Mouse (Mus musculus) ES-Bruce4 (cell line): Measurements from ENCODE around the gene Ift122.

ENCODE experiments used
- CTCF ChIP-seq: IDR thresholded peaks from one replicate; pipeline ENCODE4 v1.8.1; 2011; ENCODE audit warnings: low read depth, low read length
- POLR2A ChIP-seq: IDR thresholded peaks from one replicate; pipeline ENCODE4 v1.8.1; 2011; ENCODE audit warnings: low read length; ENCODE audit not compliant: insufficient read depth

DNA sequence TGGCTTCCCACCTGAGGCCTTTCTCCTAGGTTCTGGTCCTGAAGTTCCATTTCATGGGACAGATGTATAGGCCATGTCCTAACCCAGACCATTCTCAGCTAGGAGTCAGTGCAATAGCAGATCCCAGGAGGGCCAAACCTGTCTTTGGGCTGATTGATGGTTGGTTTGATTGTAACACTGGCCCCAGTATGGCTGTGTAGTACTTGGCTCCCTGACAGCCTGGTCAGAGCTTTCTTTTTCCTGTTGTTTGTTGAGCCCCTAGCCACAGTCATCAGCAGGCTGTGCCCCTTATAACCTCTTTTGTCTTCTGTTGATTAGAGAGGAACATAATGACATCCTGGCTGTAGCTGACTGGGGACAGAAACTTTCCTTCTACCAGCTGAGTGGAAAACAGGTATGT is 30.7 kb downstream of the Ift122 start:
- TF ChIP-seq CTCF (no peak), POLR2A (no peak)
